Mouse (Mus musculus): ENCODE results near the gene A630023A22Rik. TPM values are rescaled to one million over a fixed set of nuclear protein-coding genes. Genes with fewer than 3 reads are reported as not detected.

Gene A630023A22Rik
- polyA plus RNA-seq, 1 experiment, result not detected

- TF ChIP-seq GATA1 (IDR thresholded peaks at IDR 0.05; ENCODE audit: low read length), result no peak
These were observed 61.3 kb downstream of the A630023A22Rik start for GRCm38 (mm10) chr14:34041241-34041640.

DNA sequence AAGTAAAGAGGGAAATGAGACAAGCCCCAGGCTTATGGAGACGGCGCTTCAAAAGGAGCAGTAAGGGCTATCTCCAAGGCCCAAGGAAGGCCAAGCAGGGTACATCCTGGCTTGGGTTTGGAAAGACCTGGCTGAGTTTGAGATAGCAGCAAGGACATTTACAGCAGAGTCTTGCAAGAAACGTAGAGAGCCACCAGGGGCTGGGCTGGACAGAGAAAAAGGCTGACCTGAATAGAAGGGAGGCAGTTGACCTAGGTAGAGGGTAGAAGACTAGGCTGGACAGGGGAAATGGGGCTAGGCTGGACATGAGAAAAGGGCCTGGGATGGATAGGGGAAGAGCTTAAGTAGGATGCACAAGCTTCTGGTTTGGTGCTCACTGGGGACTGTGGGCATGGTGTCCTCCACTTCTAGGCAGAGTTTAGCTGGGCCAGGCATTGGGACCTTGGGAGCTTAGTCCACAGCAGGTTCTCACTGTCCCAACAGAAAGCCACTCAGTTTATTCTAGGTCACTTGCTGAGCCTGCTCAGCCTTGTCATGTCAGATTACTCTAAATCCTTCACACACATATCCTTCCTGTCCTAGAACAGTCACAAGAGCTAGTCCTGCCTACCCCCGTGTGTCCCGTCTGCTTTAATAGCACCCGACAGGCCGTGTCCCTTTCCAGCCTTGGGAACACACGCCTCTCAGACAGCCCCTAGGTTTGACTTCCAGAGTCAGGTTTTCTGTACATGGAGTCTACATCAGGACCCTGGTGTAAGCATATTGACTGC, 68.5 kb downstream of the A630023A22Rik start:
- TF ChIP-seq GATA1 (IDR thresholded peaks at IDR 0.05; ENCODE audit: low read length), result no peak

DNA sequence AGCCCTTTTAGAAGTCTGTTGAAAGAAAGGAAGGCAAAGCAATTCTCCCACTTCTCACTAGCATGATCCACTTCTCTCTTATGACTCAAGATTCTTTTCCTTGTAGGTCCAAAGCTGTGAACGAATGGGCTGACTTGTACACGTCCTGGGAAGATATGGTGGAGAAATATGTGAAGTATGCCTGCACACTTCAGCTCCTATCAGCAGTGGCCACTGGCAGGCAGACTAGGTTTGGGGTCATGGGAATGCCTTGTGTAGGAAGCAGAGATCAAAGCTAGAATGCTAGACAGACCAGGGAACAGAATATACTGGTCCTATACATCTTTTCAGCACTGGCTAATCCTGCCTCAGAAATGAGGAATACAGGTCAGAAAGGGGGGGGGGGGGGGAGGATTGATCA, 75.8 kb downstream of the A630023A22Rik start:
- no peak for TF ChIP-seq GATA1 (IDR thresholded peaks at IDR 0.05; ENCODE audit: low read length)

GRCm38 (mm10) chr14:34016938-34017337, 85.6 kb downstream of the A630023A22Rik start:
- TF ChIP-seq GATA1 (IDR thresholded peaks at IDR 0.05; ENCODE audit: low read length), result no peak

DNA sequence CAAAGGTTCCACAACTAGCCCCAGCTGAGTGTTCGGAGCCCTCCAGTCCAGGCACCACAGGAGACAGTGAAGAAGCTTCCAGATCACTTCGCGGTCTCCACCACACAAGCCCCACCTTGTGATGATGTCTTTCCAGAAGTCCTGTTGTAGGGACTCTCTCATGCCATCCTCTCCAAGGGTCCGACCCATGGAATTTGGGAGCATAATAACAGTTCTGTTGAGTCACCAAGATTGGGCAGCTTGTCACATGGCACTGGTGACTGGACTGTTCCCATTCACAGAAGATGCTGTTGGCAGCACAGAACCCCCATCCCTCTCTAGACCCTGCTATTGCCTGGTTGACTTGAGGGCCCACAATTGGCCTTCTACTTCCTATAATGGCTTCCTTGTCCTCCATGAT, 86.2 kb downstream of the A630023A22Rik start, which contains the start of gene Gm5460:
TSS of gene Gm5460 (plus strand) at position 378 of the 400 bp plus-strand sequence.
- no peak for TF ChIP-seq GATA1 (IDR thresholded peaks at IDR 0.05; ENCODE audit: low read length)

DNA sequence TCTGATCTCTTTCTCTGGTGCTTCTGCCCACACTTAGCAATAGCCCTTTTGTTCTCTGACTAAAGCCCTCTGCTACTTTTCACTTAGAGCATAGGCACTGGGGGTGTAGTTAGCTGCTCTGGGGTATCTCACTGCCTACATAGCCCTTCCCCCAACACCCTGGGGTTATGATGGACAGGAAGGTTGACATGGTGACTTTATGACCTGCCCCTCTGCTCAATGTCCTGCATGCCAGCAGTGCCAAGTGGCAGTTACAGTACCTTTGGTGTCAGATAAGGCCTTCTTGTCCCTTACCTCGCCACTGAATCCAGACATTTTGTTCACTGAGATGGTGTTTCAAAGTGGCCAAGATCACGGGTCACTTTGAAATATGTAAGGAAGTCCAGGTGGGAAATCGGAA, 87.5 kb downstream of the A630023A22Rik start, which contains the start of gene Gm30083:
TSS of gene Gm30083 (minus strand) at position 120 of the 400 bp plus-strand sequence.
- TF ChIP-seq GATA1 (IDR thresholded peaks at IDR 0.05; ENCODE audit: low read length), result no peak

DNA sequence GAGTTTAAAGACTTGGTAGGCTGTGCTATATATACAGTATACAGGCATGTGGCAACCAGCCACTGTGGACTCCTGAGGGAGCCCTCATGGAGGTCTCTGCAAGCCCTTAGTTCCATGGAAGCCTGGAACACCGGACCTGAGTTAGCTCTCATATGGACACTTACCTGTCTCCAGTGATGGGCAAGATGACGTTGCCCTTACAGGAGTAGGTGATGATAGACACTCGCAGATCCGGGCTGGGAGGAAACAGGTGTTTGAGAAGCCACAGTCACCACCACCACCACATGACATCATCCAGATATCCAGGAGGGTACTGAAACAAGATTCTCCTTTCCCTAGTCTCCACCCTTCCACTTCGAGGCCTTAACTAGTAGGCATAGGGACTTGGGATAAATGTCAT, 100.2 kb downstream of the A630023A22Rik start:
- TF ChIP-seq GATA1 (IDR thresholded peaks at IDR 0.05; ENCODE audit: low read length), result no peak

DNA sequence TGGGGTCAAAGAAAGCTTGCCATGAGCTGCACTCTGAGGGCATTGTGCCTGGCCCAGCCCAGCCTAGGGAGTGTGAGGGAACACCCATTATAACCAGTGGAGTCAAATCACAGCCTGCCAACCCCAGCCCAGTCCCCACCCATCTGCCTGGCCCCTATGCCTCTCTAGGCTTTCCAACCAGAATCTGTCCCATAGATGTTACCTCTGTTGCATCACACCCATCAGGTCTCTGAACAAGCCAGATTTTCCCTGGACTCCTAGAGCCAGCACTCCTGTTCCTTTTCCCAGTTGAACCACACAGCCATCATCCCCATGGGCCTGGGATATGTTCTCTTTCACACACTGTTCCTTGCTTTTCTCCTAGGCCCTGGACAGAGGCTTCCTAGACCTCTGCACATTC, 101.1 kb downstream of the A630023A22Rik start:
- TF ChIP-seq GATA1 (IDR thresholded peaks at IDR 0.05; ENCODE audit: low read length), result no peak

Other genes starting within 250 kb of the A630023A22Rik start
- not detected in 2 replicates for gene Gdf10, start 179.2 kb downstream of the A630023A22Rik start, polyA plus RNA-seq (2012)
- gene Gdf2, start 161.7 kb downstream of the A630023A22Rik start, polyA plus RNA-seq (2012), result not detected in 2 replicates
- not detected in 2 replicates for gene Rbp3, start 148.8 kb downstream of the A630023A22Rik start, polyA plus RNA-seq (2012)
- gene Zfp488, start 124.0 kb downstream of the A630023A22Rik start, polyA plus RNA-seq (2012), result not detected in 2 replicates
- not detected in 2 replicates for gene Gm30083, start 87.6 kb downstream of the A630023A22Rik start, polyA plus RNA-seq (2012)
- gene Gm5460, start 86.0 kb downstream of the A630023A22Rik start, polyA plus RNA-seq (2012), result not detected in 2 replicates
- gene Antxrl, start 50.0 kb downstream of the A630023A22Rik start, polyA plus RNA-seq (2012), result not detected in 2 replicates
- not detected in 2 replicates for gene Anxa8, start 16.8 kb downstream of the A630023A22Rik start, polyA plus RNA-seq (2012)
- not detected in 2 replicates for gene Npy4r, start 49.7 kb upstream of the A630023A22Rik start, polyA plus RNA-seq (2012)
- gene Gprin2, start 98.9 kb upstream of the A630023A22Rik start, polyA plus RNA-seq (2012), result not detected in 2 replicates
- not detected in 2 replicates for gene Syt15, start 116.8 kb upstream of the A630023A22Rik start, polyA plus RNA-seq (2012)
- 7.0 and 11.6 TPM in 2 replicates for gene Shld2, start 207.7 kb upstream of the A630023A22Rik start, polyA plus RNA-seq (2012)
- 48.7 and 65.8 TPM in 2 replicates for gene Glud1, start 208.0 kb upstream of the A630023A22Rik start, polyA plus RNA-seq (2012)